Mouse (Mus musculus) MEL (cell line): ENCODE data around the gene H60c. TPM values are rescaled to one million over a fixed set of nuclear protein-coding genes. Genes with fewer than 3 reads are reported as not detected.

ENCODE experiments used
- DNase-seq: peaks from one replicate; pipeline ENCODE4 v3.0.0; 2011; ENCODE audit warnings: low read depth, low spot score
- H3K27ac ChIP-seq: 2 replicates; pipeline ENCODE4 v1.5.1; 2012; ENCODE audit warnings: low read depth, mild to moderate bottlenecking, control low read depth, low read length, moderate library complexity; ENCODE audit not compliant: control insufficient read depth
- H3K27me3 ChIP-seq, 2 experiments: fragments of 150-350 bp in 1 of 2; sonication (generic) in 1 of 2; 2 replicates each; pipeline ENCODE4 v1.6.1; 2012; ENCODE audit warnings: low read length in 2 of 2, mild to moderate bottlenecking in 2 of 2, improper control_type of control experiment in 1 of 2, moderate library complexity in 1 of 2; ENCODE audit not compliant: insufficient read depth in 2 of 2, control insufficient read depth in 1 of 2
- H3K36me3 ChIP-seq, 2 experiments: 2 replicates each; pipeline ENCODE4 v1.6.1; 2012 to 2014; ENCODE audit warnings: low read length in 2 of 2, improper control_type of control experiment in 1 of 2, inconsistent platforms in 1 of 2, mild to moderate bottlenecking in 1 of 2; ENCODE audit not compliant: insufficient read depth in 2 of 2, control insufficient read depth in 1 of 2
- H3K4me1 ChIP-seq, 2 experiments: fragments of 150-350 bp in 1 of 2; sonication (generic) in 1 of 2; 2 replicates each; pipeline ENCODE4 v1.6.1; 2012; ENCODE audit warnings: low read length in 2 of 2, improper control_type of control experiment in 1 of 2, mild to moderate bottlenecking in 1 of 2; ENCODE audit not compliant: insufficient read depth in 2 of 2, control insufficient read depth in 1 of 2
- H3K4me3 ChIP-seq, 2 experiments: fragments of 150-350 bp in 1 of 2; sonication (generic) in 1 of 2; 2 replicates each; pipeline ENCODE4 v1.5.1; 2012; ENCODE audit warnings: low read depth in 2 of 2, low read length in 2 of 2, mild to moderate bottlenecking in 2 of 2, moderate library complexity in 2 of 2, control low read depth in 1 of 2, improper control_type of control experiment in 1 of 2; ENCODE audit not compliant: control insufficient read depth in 1 of 2, insufficient read depth in 1 of 2
- H3K79me2 ChIP-seq: 2 replicates; pipeline ENCODE4 v1.6.1; 2012; ENCODE audit warnings: mild to moderate bottlenecking, low read length, moderate library complexity; ENCODE audit not compliant: control insufficient read depth, poor library complexity, insufficient read depth
- H3K9ac ChIP-seq: 2 replicates; pipeline ENCODE4 v1.6.1; 2012; ENCODE audit warnings: low read depth, mild to moderate bottlenecking, control low read depth, low read length, moderate library complexity; ENCODE audit not compliant: control insufficient read depth, poor library complexity, severe bottlenecking
- H3K9me3 ChIP-seq: fragments of 150-350 bp; sonication (generic); replicated peaks from 2 replicates; pipeline ENCODE4 v1.6.1; 2012; ENCODE audit warnings: mild to moderate bottlenecking, low read length, improper control_type of control experiment, moderate library complexity; ENCODE audit not compliant: insufficient read depth
- CHD1 ChIP-seq: IDR thresholded peaks from 2 replicates; pipeline ENCODE4 v1.6.1; 2012; ENCODE audit warnings: low read depth, mild to moderate bottlenecking, inconsistent platforms, low read length, improper control_type of control experiment
- CHD2 ChIP-seq: IDR thresholded peaks from 2 replicates; pipeline ENCODE4 v1.6.1; 2011; ENCODE audit warnings: low read length, improper control_type of control experiment
- E2F4 ChIP-seq: IDR thresholded peaks from 2 replicates; pipeline ENCODE4 v1.6.1; 2011; ENCODE audit warnings: low read depth, low read length, improper control_type of control experiment, borderline replicate concordance
- ELF1 ChIP-seq: IDR thresholded peaks from 2 replicates; pipeline ENCODE4 v1.6.1; 2014; ENCODE audit warnings: low read depth, mild to moderate bottlenecking, inconsistent platforms, low read length, improper control_type of control experiment, moderate library complexity
- EP300 ChIP-seq, 2 experiments: IDR thresholded peaks; 2 replicates each; pipeline ENCODE4 v1.6.1; 2011; ENCODE audit warnings: improper control_type of control experiment in 2 of 2, low read length in 2 of 2, low read depth in 1 of 2, mild to moderate bottlenecking in 1 of 2
- ETS1 ChIP-seq: IDR thresholded peaks from 2 replicates; pipeline ENCODE4 v1.6.1; 2012; ENCODE audit warnings: low read depth, mild to moderate bottlenecking, inconsistent platforms, low read length, improper control_type of control experiment, moderate library complexity
- GATA1 ChIP-seq: IDR thresholded peaks from 2 replicates; pipeline ENCODE4 v1.6.1; 2011; ENCODE audit warnings: low read depth, low read length, improper control_type of control experiment
- HCFC1 ChIP-seq: IDR thresholded peaks from 2 replicates; pipeline ENCODE4 v1.6.1; 2012; ENCODE audit warnings: low read depth, mild to moderate bottlenecking, inconsistent platforms, low read length, improper control_type of control experiment, moderate library complexity
- JUND ChIP-seq: IDR thresholded peaks from 2 replicates; pipeline ENCODE4 v1.6.1; 2011; ENCODE audit warnings: low read depth, mild to moderate bottlenecking, improper control_type of control experiment, low read length
- MAX ChIP-seq: IDR thresholded peaks from 2 replicates; pipeline ENCODE4 v1.6.1; 2011; ENCODE audit warnings: low read length, improper control_type of control experiment
- MEF2A ChIP-seq: IDR thresholded peaks from 2 replicates; pipeline ENCODE4 v1.6.1; 2014; ENCODE audit warnings: low read depth, mild to moderate bottlenecking, inconsistent platforms, low read length, improper control_type of control experiment; ENCODE audit not compliant: poor library complexity, insufficient replicate concordance, severe bottlenecking; ENCODE audit errors: extremely low read depth
- MXI1 ChIP-seq: IDR thresholded peaks from 2 replicates; pipeline ENCODE4 v1.6.1; 2011; ENCODE audit warnings: mild to moderate bottlenecking, low read depth, low read length, improper control_type of control experiment
- MYB ChIP-seq: IDR thresholded peaks from 2 replicates; pipeline ENCODE4 v1.6.1; 2011; ENCODE audit warnings: mild to moderate bottlenecking, low read depth, low read length, improper control_type of control experiment
- NRF1 ChIP-seq: IDR thresholded peaks from 2 replicates; pipeline ENCODE4 v1.6.1; 2014; ENCODE audit warnings: low read depth, mild to moderate bottlenecking, inconsistent platforms, low read length, improper control_type of control experiment, moderate library complexity; ENCODE audit not compliant: poor library complexity, insufficient read depth, severe bottlenecking
- POLR2A ChIP-seq, 2 experiments: IDR thresholded peaks; 2 replicates each; pipeline ENCODE4 v1.6.1; 2011 to 2012; ENCODE audit warnings: low read length in 2 of 2, mild to moderate bottlenecking in 2 of 2, control low read depth in 1 of 2, improper control_type of control experiment in 1 of 2, low read depth in 1 of 2, moderate library complexity in 1 of 2; ENCODE audit not compliant: control insufficient read depth in 1 of 2, insufficient read depth in 1 of 2, poor library complexity in 1 of 2
- POLR2AphosphoS5 ChIP-seq: IDR thresholded peaks from 2 replicates; pipeline ENCODE4 v1.6.1; 2012; ENCODE audit warnings: low read depth, borderline replicate concordance, mild to moderate bottlenecking, inconsistent platforms, low read length, moderate library complexity, mixed read lengths
- RCOR1 ChIP-seq: IDR thresholded peaks from 2 replicates; pipeline ENCODE4 v1.6.1; 2012; ENCODE audit warnings: low read depth, mild to moderate bottlenecking, inconsistent platforms, low read length, improper control_type of control experiment
- SMC3 ChIP-seq: IDR thresholded peaks from 2 replicates; pipeline ENCODE4 v1.6.1; 2011; ENCODE audit warnings: low read depth, low read length, improper control_type of control experiment
- TAL1 ChIP-seq: IDR thresholded peaks from 2 replicates; pipeline ENCODE4 v1.6.1; 2012; ENCODE audit warnings: mild to moderate bottlenecking, inconsistent platforms, low read length, moderate library complexity, mixed read lengths
- TCF12 ChIP-seq: IDR thresholded peaks from 2 replicates; pipeline ENCODE4 v1.6.1; 2014; ENCODE audit warnings: low read depth, mild to moderate bottlenecking, inconsistent platforms, low read length, improper control_type of control experiment, moderate library complexity
- UBTF ChIP-seq: IDR thresholded peaks from 2 replicates; pipeline ENCODE4 v1.6.1; 2012; ENCODE audit warnings: low read depth, mild to moderate bottlenecking, inconsistent platforms, low read length, improper control_type of control experiment, moderate library complexity, borderline replicate concordance; ENCODE audit not compliant: insufficient read depth
- USF1 ChIP-seq: IDR thresholded peaks from 2 replicates; pipeline ENCODE4 v1.6.1; 2014; ENCODE audit warnings: low read depth, mild to moderate bottlenecking, inconsistent platforms, low read length, improper control_type of control experiment, moderate library complexity
- USF2 ChIP-seq, 2 experiments: IDR thresholded peaks; 2 replicates each; pipeline ENCODE4 v1.6.1; 2011 to 2012; ENCODE audit warnings: improper control_type of control experiment in 2 of 2, low read length in 2 of 2, borderline replicate concordance in 1 of 2, inconsistent platforms in 1 of 2, low read depth in 1 of 2, mild to moderate bottlenecking in 1 of 2; ENCODE audit not compliant: insufficient read depth in 1 of 2
- ZC3H11A ChIP-seq: IDR thresholded peaks from 2 replicates; pipeline ENCODE4 v1.6.1; 2012; ENCODE audit warnings: low read depth, mild to moderate bottlenecking, inconsistent platforms, low read length, improper control_type of control experiment
- ZKSCAN1 ChIP-seq: IDR thresholded peaks from 2 replicates; pipeline ENCODE4 v1.6.1; 2012; ENCODE audit warnings: low read depth, mild to moderate bottlenecking, inconsistent platforms, low read length, improper control_type of control experiment, moderate library complexity
- ZMIZ1 ChIP-seq: IDR thresholded peaks from 2 replicates; pipeline ENCODE4 v1.6.1; 2012; ENCODE audit warnings: low read depth, mild to moderate bottlenecking, inconsistent platforms, low read length, improper control_type of control experiment, moderate library complexity
- ZNF384 ChIP-seq: IDR thresholded peaks from 2 replicates; pipeline ENCODE4 v1.6.1; 2012; ENCODE audit warnings: low read depth, mild to moderate bottlenecking, inconsistent platforms, low read length, improper control_type of control experiment
- polyA plus RNA-seq, 2 experiments: library from polyadenylated mRNA; stranded (reverse) in 1 of 2; unstranded in 1 of 2; fragments of >175 nt in 1 of 2; fragments of >200 nt in 1 of 2; gene quantifications; 2 replicates each; pipeline versions ENCODE4 v1.2.1 to v1.2.4; 2012; ENCODE audit warnings: low replicate concordance in 2 of 2, low read depth in 1 of 2; ENCODE audit not compliant: insufficient read length in 2 of 2, insufficient read depth in 1 of 2, missing spikeins in 1 of 2
- total RNA-seq: library from RNA; depleted of rRNA; stranded (reverse); fragments of 300-350 nt; gene quantifications from 2 replicates; pipeline ENCODE4 v1.2.3, GENCODE M21; 2012

The H60c gene
- total and polyA plus RNA-seq, 3 experiments: not detected

- H3K79me2 ChIP-seq: no peaks in the 10 kb centered on the region
- H3K9ac ChIP-seq: no peak overlapping the region
- H3K9me3 ChIP-seq: no peaks in the 10 kb centered on the region
- H3K27me3 ChIP-seq: no peaks in the 10 kb centered on the region
- peaks cover 0 to 3% of the 10 kb centered on the region in 2 experiments; a peak in 1 of 4 replicates for H3K4me1 ChIP-seq
- H3K4me3 ChIP-seq: no peak overlapping the region
- no peak overlapping the region for H3K27ac ChIP-seq
- TF ChIP-seq ZC3H11A (no peak), ELF1 (no peak), E2F4 (no peak), HCFC1 (no peak), ZNF384 (no peak), POLR2A (IDR thresholded peaks at IDR 0.05; ENCODE audit: control insufficient read depth in 1 of 2, insufficient read depth in 1 of 2, low read depth in 1 of 2, low read length in 2 of 2, poor library complexity in 1 of 2) (no peak), CHD1 (no peak), GATA1 (0 out of 2 replicates have a peak, but pooled peaks have one; percentile 13), CHD2 (no peak), ZMIZ1 (no peak), MAX (peak; percentile 44; the same call in 1 of the 2 replicates), TAL1 (0 out of 2 replicates have a peak, but pooled peaks have one; percentile 4), MXI1 (no peak), EP300 (IDR thresholded peaks at IDR 0.05; ENCODE audit: low read depth in 1 of 2, low read length in 2 of 2) (peak in 1 of 2 experiments; percentile 20; a peak in 1 of 4 replicates), POLR2AphosphoS5 (no peak), ETS1 (no peak), USF2 (IDR thresholded peaks at IDR 0.05; ENCODE audit: borderline replicate concordance in 1 of 2, insufficient read depth in 1 of 2, low read depth in 1 of 2, low read length in 2 of 2) (no peak), TCF12 (no peak)
- H3K36me3 ChIP-seq: no peaks in the 10 kb centered on the region
- peak; percentile 59 for DNase-seq
Measured at GRCm38 (mm10) chr10:3236638-3237270, 30.8 kb downstream of the H60c start.

- H3K9me3 ChIP-seq: no peaks in the 10 kb centered on the region
- no peak overlapping the region for H3K9ac ChIP-seq
- H3K4me3 ChIP-seq: no peak overlapping the region
- TF ChIP-seq SMC3 (no peak), UBTF (no peak), MYB (no peak), MEF2A (no peak), MXI1 (no peak), USF2 (IDR thresholded peaks at IDR 0.05; ENCODE audit: borderline replicate concordance in 1 of 2, insufficient read depth in 1 of 2, low read depth in 1 of 2, low read length in 2 of 2) (no peak), USF1 (no peak), ZMIZ1 (no peak), TAL1 (no peak), NRF1 (no peak), RCOR1 (no peak), ZKSCAN1 (no peak), JUND (no peak)
- TF ChIP-seq, all 39 proteins: peak for 0
- Histone ChIP-seq H3K36me3 (no peaks in the 10 kb centered on the region), H3K4me1 (no peaks in the 10 kb centered on the region), H3K79me2 (no peaks in the 10 kb centered on the region), H3K27ac (no peak overlapping the region), H3K27me3 (no peaks in the 10 kb centered on the region)
- DNase-seq: no peak
Measured at GRCm38 (mm10) chr10:3228447-3229195, 39.0 kb downstream of the H60c start.
